Mouse (Mus musculus): ENCODE data around the gene Smbd1. TPM values are rescaled to one million over a fixed set of nuclear protein-coding genes. Genes with fewer than 3 reads are reported as not detected.

Smbd1 gene
- polyA plus RNA-seq, 1 experiment from 2014 or later: not detected

- Histone ChIP-seq H3K36me3 (no peaks in the 10 kb centered on the region), H3K9ac (no peak overlapping the region), H3K4me1 (no peaks in the 10 kb centered on the region), H3K4me3 (no peak overlapping the region), H3K27ac (no peak overlapping the region), H3K4me2 (no peak overlapping the region), H3K27me3 (no peaks in the 10 kb centered on the region), H3K9me3 (no peaks in the 10 kb centered on the region)
- ATAC-seq (ENCODE audit: borderline replicate concordance, extremely low read depth, low FRiP score, low TSS enrichment): no peak
- 34% methylated on average over 8 of the region's 8 CpGs for WGBS
Measured at GRCm38 (mm10) chr16:32778956-32779355, 31.3 kb downstream of the Smbd1 start.

GRCm38 (mm10) chr16:32776676-32777075 is 33.6 kb downstream of the Smbd1 start:
- no peak overlapping the region for H3K27ac ChIP-seq
- H3K4me1 ChIP-seq: no peaks in the 10 kb centered on the region
- H3K4me2 ChIP-seq: no peak overlapping the region
- ATAC-seq (ENCODE audit: borderline replicate concordance, extremely low read depth, low FRiP score, low TSS enrichment): no peak
- 77% methylated on average over 10 of the region's 10 CpGs for whole genome bisulfite sequencing
- no peaks in the 10 kb centered on the region for H3K27me3 ChIP-seq
- no peak overlapping the region for H3K9ac ChIP-seq
- no peaks in the 10 kb centered on the region for H3K36me3 ChIP-seq
- H3K4me3 ChIP-seq: no peak overlapping the region
- H3K9me3 ChIP-seq: no peaks in the 10 kb centered on the region

- Histone ChIP-seq H3K4me2 (no peak overlapping the region), H3K9me3 (no peaks in the 10 kb centered on the region), H3K9ac (no peak overlapping the region), H3K27ac (no peak overlapping the region), H3K4me3 (no peak overlapping the region), H3K36me3 (no peaks in the 10 kb centered on the region), H3K27me3 (no peaks in the 10 kb centered on the region), H3K4me1 (no peaks in the 10 kb centered on the region)
- ATAC-seq (ENCODE audit: borderline replicate concordance, extremely low read depth, low FRiP score, low TSS enrichment): no peak
- 89% methylated on average over 7 of the region's 7 CpGs for WGBS
Measured at GRCm38 (mm10) chr16:32766904-32767303, 43.4 kb downstream of the Smbd1 start.

GRCm38 (mm10) chr16:32764961-32765360 is 45.3 kb downstream of the Smbd1 start:
- 70% methylated on average over 6 of the region's 6 CpGs for WGBS

GRCm38 (mm10) chr16:32764550-32764949 is 45.7 kb downstream of the Smbd1 start:
- Histone ChIP-seq H3K4me2 (no peak overlapping the region), H3K9me3 (no peaks in the 10 kb centered on the region), H3K9ac (no peak overlapping the region), H3K27ac (no peak overlapping the region), H3K4me1 (no peaks in the 10 kb centered on the region), H3K36me3 (no peaks in the 10 kb centered on the region), H3K4me3 (no peak overlapping the region), H3K27me3 (no peaks in the 10 kb centered on the region)
- 78% methylated on average over 2 of the region's 2 CpGs for WGBS
- ATAC-seq (ENCODE audit: borderline replicate concordance, extremely low read depth, low FRiP score, low TSS enrichment): no peak

More at GRCm38 (mm10) chr16:32764961-32765360, 45.3 kb downstream of the Smbd1 start:
- H3K27me3 ChIP-seq: no peaks in the 10 kb centered on the region
- no peak overlapping the region for H3K27ac ChIP-seq
- H3K36me3 ChIP-seq: no peaks in the 10 kb centered on the region
- no peak overlapping the region for H3K4me2 ChIP-seq
- no peak overlapping the region for H3K4me3 ChIP-seq
- no peak for ATAC-seq (ENCODE audit: borderline replicate concordance, extremely low read depth, low FRiP score, low TSS enrichment)
- H3K4me1 ChIP-seq: no peaks in the 10 kb centered on the region
- H3K9ac ChIP-seq: no peak overlapping the region
- no peaks in the 10 kb centered on the region for H3K9me3 ChIP-seq

Other genes starting within 250 kb of the Smbd1 start
- gene Tfrc, start 201.6 kb downstream of the Smbd1 start, polyA plus RNA-seq (2015; fragmentation: Nextera tagmentation; extraction: Ambion mirVana): 50.5 and 53.8 TPM in 2 replicates
- 17.2 and 17.6 TPM in 2 replicates for gene Tnk2, start 166.6 kb downstream of the Smbd1 start, polyA plus RNA-seq (2015; fragmentation: Nextera tagmentation; extraction: Ambion mirVana)
- gene Muc4, start 74.6 kb downstream of the Smbd1 start, polyA plus RNA-seq (2015; fragmentation: Nextera tagmentation; extraction: Ambion mirVana): 0.89 and 1.7 TPM in 2 replicates
- 0.04 and 0.09 TPM in 2 replicates for gene Muc20, start 13.0 kb downstream of the Smbd1 start, polyA plus RNA-seq (2015; fragmentation: Nextera tagmentation; extraction: Ambion mirVana)
- gene Fyttd1, start 67.0 kb upstream of the Smbd1 start, polyA plus RNA-seq (2015; fragmentation: Nextera tagmentation; extraction: Ambion mirVana): 92.4 and 101 TPM in 2 replicates
- gene Rubcn, start 67.3 kb upstream of the Smbd1 start, polyA plus RNA-seq (2015; fragmentation: Nextera tagmentation; extraction: Ambion mirVana): 18.2 and 18.8 TPM in 2 replicates
- 20.4 and 21.6 TPM in 2 replicates for gene Lrch3, start 103.6 kb upstream of the Smbd1 start, polyA plus RNA-seq (2015; fragmentation: Nextera tagmentation; extraction: Ambion mirVana)
- 4.1 and 4.3 TPM in 2 replicates for gene Iqcg, start 245.7 kb upstream of the Smbd1 start, polyA plus RNA-seq (2015; fragmentation: Nextera tagmentation; extraction: Ambion mirVana)
- gene Rpl35a, start 246.0 kb upstream of the Smbd1 start, polyA plus RNA-seq (2015; fragmentation: Nextera tagmentation; extraction: Ambion mirVana): 891 and 974 TPM in 2 replicates

Data from lung, embryonic 15.5 days (tissue).